Mouse (Mus musculus): ENCODE results near the gene Dpagt1. TPM values are rescaled to one million over a fixed set of nuclear protein-coding genes. Genes with fewer than 3 reads are reported as not detected.
"Not testable (repeated sequence)": the region's sequence is repeated elsewhere in the genome, so short reads cannot be mapped to it uniquely, and the experiment has no call there.

The Dpagt1 gene
- polyA plus RNA-seq, 1 experiment, result 34.0 TPM

DNA sequence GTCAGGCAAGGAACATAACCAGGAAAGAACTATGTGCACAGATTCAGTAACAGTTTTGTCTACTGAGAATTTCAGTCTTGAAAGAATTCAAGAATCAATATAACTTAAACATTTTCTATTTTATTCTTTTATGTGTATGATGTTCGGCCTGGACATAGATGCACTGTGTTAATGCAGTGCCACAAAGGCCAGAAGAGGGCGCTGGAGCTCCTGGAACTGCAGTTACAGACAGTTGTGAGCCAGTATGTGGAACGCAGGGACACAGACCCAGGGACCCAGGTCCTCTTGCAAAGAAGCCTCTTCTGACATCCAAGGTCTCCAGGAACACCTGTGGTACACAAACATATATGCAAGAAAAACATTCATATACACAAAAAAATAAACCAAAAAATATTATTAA is 38.7 kb downstream of the Dpagt1 start:
- Histone ChIP-seq H3K36me3 (ENCODE audit: control insufficient read depth, insufficient read depth) (peaks cover under 1% of the 10 kb centered on the region), H3K27me3 (ENCODE audit: control insufficient read depth, insufficient read depth, insufficient read length) (no peaks in the 10 kb centered on the region), H3ac (ENCODE audit: control insufficient read depth, insufficient read length, low read depth) (no peak overlapping the region), H3K4me3 (ENCODE audit: insufficient read depth, poor library complexity, severe bottlenecking) (no peak overlapping the region), H3K79me2 (ENCODE audit: control insufficient read depth, insufficient read depth) (peaks cover 13% of the 10 kb centered on the region), H3K79me3 (ENCODE audit: low read depth) (no peaks in the 10 kb centered on the region)
- TF ChIP-seq MYOD1 (IDR thresholded peaks at IDR 0.05; ENCODE audit: control insufficient read depth, insufficient read length, low read depth) (no peak), CEBPB (IDR thresholded peaks at IDR 0.05; ENCODE audit: low read depth) (no peak), MAX (IDR thresholded peaks at IDR 0.05) (no peak), MYOG (IDR thresholded peaks at IDR 0.05; ENCODE audit: control insufficient read depth, extremely low read depth, insufficient read length) (no peak), CTCF (IDR thresholded peaks at IDR 0.05; ENCODE audit: control insufficient read depth, insufficient read depth, insufficient read length) (no peak), USF1 (IDR thresholded peaks at IDR 0.05; ENCODE audit: low read depth) (no peak), FOSL1 (IDR thresholded peaks at IDR 0.05; ENCODE audit: insufficient read depth, low read length, poor library complexity, severe bottlenecking) (no peak)

DNA sequence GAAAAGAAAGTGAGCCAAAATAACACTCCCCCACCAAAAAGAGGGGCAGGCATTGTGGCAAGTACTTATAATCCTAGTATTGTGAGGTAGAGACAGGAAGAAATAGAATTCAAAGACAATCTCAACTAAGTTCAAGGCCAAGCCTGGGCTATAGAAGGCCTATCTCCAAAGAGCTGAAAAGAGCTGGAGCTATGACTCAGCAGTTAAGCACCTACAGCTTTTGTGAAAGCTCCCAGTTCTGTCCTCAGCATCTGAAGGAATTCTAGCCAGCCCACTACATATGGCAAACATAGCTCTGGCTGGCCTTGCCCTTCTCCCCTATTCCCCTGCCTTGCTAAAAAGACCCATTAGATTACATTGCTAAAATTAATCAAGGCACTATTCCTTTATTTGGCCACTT is 47.6 kb downstream of the Dpagt1 start:
- Histone ChIP-seq H3K27me3 (ENCODE audit: control insufficient read depth, insufficient read depth, insufficient read length) (no peaks in the 10 kb centered on the region), H3K79me3 (ENCODE audit: low read depth) (no peaks in the 10 kb centered on the region), H3K36me3 (ENCODE audit: control insufficient read depth, insufficient read depth) (no peaks in the 10 kb centered on the region), H3K79me2 (ENCODE audit: control insufficient read depth, insufficient read depth) (peaks cover under 1% of the 10 kb centered on the region), H3ac (ENCODE audit: control insufficient read depth, insufficient read length, low read depth) (no peak overlapping the region), H3K4me3 (ENCODE audit: insufficient read depth, poor library complexity, severe bottlenecking) (no peak overlapping the region)
- TF ChIP-seq MAX (IDR thresholded peaks at IDR 0.05), result no peak
- no peak for TF ChIP-seq CTCF (IDR thresholded peaks at IDR 0.05; ENCODE audit: control insufficient read depth, insufficient read depth, insufficient read length)
- TF ChIP-seq MYOD1 (IDR thresholded peaks at IDR 0.05; ENCODE audit: control insufficient read depth, insufficient read length, low read depth), result no peak
- TF ChIP-seq CEBPB (IDR thresholded peaks at IDR 0.05; ENCODE audit: low read depth), result no peak
- no peak for TF ChIP-seq USF1 (IDR thresholded peaks at IDR 0.05; ENCODE audit: low read depth)
- no peak for TF ChIP-seq MYOG (IDR thresholded peaks at IDR 0.05; ENCODE audit: control insufficient read depth, extremely low read depth, insufficient read length)
- TF ChIP-seq FOSL1 (IDR thresholded peaks at IDR 0.05; ENCODE audit: insufficient read depth, low read length, poor library complexity, severe bottlenecking), result no peak

DNA sequence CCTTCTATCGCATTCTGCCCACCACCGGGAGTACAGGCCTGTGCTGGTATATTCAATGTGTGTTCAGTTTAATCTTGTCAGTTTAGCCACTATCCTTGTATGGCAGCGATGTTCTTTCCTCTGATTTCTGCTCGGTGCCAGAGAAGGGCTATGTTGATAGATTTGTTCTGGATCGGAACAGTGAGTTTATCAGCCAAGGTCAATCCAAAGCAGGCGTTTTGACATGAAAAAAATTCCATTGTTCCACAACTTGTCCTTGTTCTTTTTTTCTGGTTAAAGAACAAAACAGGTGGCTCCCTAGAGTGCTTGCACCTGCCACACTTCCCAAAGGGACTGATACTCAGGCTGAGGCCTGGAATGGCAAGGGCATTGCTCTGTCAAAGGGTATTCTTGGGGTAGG is 50.3 kb downstream of the Dpagt1 start:
- peaks cover 5% of the 10 kb centered on the region for H3K36me3 ChIP-seq (ENCODE audit: control insufficient read depth, insufficient read depth)
- no peak for TF ChIP-seq FOSL1 (IDR thresholded peaks at IDR 0.05; ENCODE audit: insufficient read depth, low read length, poor library complexity, severe bottlenecking)
- TF ChIP-seq MAX (IDR thresholded peaks at IDR 0.05), result no peak
- no peak for TF ChIP-seq MYOD1 (IDR thresholded peaks at IDR 0.05; ENCODE audit: control insufficient read depth, insufficient read length, low read depth)
- TF ChIP-seq CTCF (IDR thresholded peaks at IDR 0.05; ENCODE audit: control insufficient read depth, insufficient read depth, insufficient read length), result no peak
- TF ChIP-seq USF1 (IDR thresholded peaks at IDR 0.05; ENCODE audit: low read depth), result no peak
- no peak for TF ChIP-seq MYOG (IDR thresholded peaks at IDR 0.05; ENCODE audit: control insufficient read depth, extremely low read depth, insufficient read length)
- no peak for TF ChIP-seq CEBPB (IDR thresholded peaks at IDR 0.05; ENCODE audit: low read depth)
- H3K79me2 ChIP-seq (ENCODE audit: control insufficient read depth, insufficient read depth), result peaks cover 22% of the 10 kb centered on the region
- no peaks in the 10 kb centered on the region for H3K27me3 ChIP-seq (ENCODE audit: control insufficient read depth, insufficient read depth, insufficient read length)
- H3ac ChIP-seq (ENCODE audit: control insufficient read depth, insufficient read length, low read depth), result no peak overlapping the region
- H3K79me3 ChIP-seq (ENCODE audit: low read depth), result peaks cover 16% of the 10 kb centered on the region
- no peak overlapping the region for H3K4me3 ChIP-seq (ENCODE audit: insufficient read depth, poor library complexity, severe bottlenecking)

DNA sequence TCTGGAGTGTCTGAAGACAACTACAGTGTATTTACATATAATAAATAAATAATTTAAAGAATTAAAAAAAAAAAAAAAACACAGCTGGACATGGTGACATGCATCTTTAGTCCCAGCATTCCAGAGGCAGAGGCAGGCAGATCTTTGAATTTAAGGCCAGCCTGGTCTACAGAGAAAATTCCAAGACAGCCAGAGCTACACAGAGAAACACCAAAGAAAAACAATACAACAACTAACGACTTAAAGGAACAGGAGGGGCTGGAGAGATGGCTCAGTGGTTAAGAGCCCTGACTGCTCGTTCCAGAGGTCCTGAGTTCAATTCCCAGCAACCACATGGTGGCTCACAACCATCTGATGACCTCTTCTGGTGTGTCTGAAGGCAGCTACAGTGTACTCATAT is 51.5 kb downstream of the Dpagt1 start:
- Histone ChIP-seq H3K36me3 (ENCODE audit: control insufficient read depth, insufficient read depth) (peaks cover 17% of the 10 kb centered on the region), H3K79me2 (ENCODE audit: control insufficient read depth, insufficient read depth) (peaks cover 25% of the 10 kb centered on the region), H3K79me3 (ENCODE audit: low read depth) (peaks cover 19% of the 10 kb centered on the region)
- H3K27me3 ChIP-seq (ENCODE audit: control insufficient read depth, insufficient read depth, insufficient read length); H3ac ChIP-seq (ENCODE audit: control insufficient read depth, insufficient read length, low read depth); H3K4me3 ChIP-seq (ENCODE audit: insufficient read depth, poor library complexity, severe bottlenecking): not testable (repeated sequence)

DNA sequence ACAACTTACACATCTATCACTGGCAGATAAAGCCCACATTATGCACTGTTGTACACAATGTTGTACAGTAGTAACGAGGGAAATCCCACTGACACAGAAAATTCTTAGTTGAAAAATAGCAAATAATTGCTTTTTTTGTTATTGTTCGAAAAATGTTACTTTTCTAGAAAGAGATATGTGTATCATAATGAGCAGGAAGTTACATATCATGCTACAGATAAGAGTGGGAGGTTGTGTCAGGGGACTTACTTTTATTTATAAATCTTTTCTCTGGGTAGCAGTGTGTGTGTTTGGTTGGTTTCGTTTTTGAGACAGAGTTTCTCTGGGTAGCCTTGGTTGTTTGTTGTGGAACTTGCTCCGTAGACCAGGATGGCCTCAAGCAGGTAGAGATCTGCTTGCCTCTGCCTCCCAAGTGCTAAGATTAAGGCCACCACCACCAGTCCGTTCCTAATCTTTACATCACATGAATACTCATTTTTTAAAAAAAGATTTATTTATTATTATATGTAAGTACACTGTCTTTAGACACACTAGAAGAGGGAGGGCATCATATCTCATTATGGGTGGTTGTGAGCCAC is 52.4 kb downstream of the Dpagt1 start:
- Histone ChIP-seq H3ac (ENCODE audit: control insufficient read depth, insufficient read length, low read depth) (peak overlapping the region; percentile 78), H3K27me3 (ENCODE audit: control insufficient read depth, insufficient read depth, insufficient read length) (no peaks in the 10 kb centered on the region), H3K79me2 (ENCODE audit: control insufficient read depth, insufficient read depth) (peaks cover 25% of the 10 kb centered on the region), H3K4me3 (ENCODE audit: insufficient read depth, poor library complexity, severe bottlenecking) (peak overlapping the region; percentile 56), H3K79me3 (ENCODE audit: low read depth) (peaks cover 19% of the 10 kb centered on the region), H3K36me3 (ENCODE audit: control insufficient read depth, insufficient read depth) (peaks cover 24% of the 10 kb centered on the region)
- TF ChIP-seq CTCF (IDR thresholded peaks at IDR 0.05; ENCODE audit: control insufficient read depth, insufficient read depth, insufficient read length), result no peak

DNA sequence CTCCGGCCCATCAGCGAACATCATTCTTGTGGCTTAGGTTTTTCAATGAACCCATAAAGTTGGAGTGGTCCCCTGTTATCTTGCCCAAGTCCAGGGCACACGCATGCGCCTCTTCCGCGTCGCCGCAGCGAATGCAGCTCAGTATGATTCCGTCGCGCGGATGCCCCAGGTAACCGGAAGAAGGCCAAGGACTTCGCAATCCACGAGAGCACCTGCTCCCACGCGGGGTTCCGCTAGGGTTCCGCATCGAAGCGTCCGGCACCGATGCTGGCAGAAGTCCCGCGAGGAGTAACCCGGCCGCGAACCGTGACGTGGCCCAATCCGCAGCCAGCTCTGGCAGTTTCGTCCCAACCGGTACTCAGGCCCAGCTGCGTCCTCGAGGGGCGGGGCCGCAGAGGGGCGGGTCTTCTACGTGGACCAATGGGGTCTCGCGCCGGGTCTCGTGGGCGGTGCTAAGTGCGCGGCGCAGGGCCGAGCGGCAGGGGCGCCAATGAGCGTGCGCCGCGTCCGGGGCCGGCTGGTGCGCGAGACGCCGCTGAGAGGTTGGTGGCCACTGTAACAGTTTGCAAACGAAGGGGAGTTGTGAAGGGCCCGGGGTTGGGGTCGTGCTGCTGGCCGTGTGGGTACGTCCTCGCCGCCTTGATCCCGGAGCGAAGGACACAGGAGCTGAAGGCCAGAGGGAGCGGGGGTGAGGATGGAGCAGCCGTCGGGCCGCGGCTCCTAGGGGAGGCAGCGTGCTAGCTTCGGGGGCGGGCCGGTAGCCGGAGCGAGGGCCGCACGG is 53.4 kb downstream of the Dpagt1 start, which contains the start of gene Hyou1:
TSS of gene Hyou1 (plus strand) at position 437 of the 781 bp plus-strand sequence.
- H3K79me3 ChIP-seq (ENCODE audit: low read depth), result peaks cover 19% of the 10 kb centered on the region
- peaks cover 30% of the 10 kb centered on the region for H3K36me3 ChIP-seq (ENCODE audit: control insufficient read depth, insufficient read depth)
- peaks cover 25% of the 10 kb centered on the region for H3K79me2 ChIP-seq (ENCODE audit: control insufficient read depth, insufficient read depth)
- peak within 1 kb of the TSS; percentile 82 for H3K4me3 ChIP-seq (ENCODE audit: insufficient read depth, poor library complexity, severe bottlenecking)
- no peak for TF ChIP-seq FOSL1 (IDR thresholded peaks at IDR 0.05; ENCODE audit: insufficient read depth, low read length, poor library complexity, severe bottlenecking)
- TF ChIP-seq CTCF (IDR thresholded peaks at IDR 0.05; ENCODE audit: control insufficient read depth, insufficient read depth, insufficient read length), result no peak
- no peak for TF ChIP-seq CEBPB (IDR thresholded peaks at IDR 0.05; ENCODE audit: low read depth)
- peak; percentile 16 for TF ChIP-seq MYOD1 (IDR thresholded peaks at IDR 0.05; ENCODE audit: control insufficient read depth, insufficient read length, low read depth)
- peak; percentile 86 for TF ChIP-seq MAX (IDR thresholded peaks at IDR 0.05)
- no peak for TF ChIP-seq USF1 (IDR thresholded peaks at IDR 0.05; ENCODE audit: low read depth)
- H3K27me3 ChIP-seq (ENCODE audit: control insufficient read depth, insufficient read depth, insufficient read length), result no peaks in the 10 kb centered on the region
- H3ac ChIP-seq (ENCODE audit: control insufficient read depth, insufficient read length, low read depth), result peak within 1 kb of the TSS; percentile 84
